Mouse (Mus musculus) colon, adult 2 months (tissue): ENCODE data around the gene Olfr169. TPM values are rescaled to one million over a fixed set of nuclear protein-coding genes. Genes with fewer than 3 reads are reported as not detected.

ENCODE experiments used
- polyA plus RNA-seq: library from polyadenylated mRNA; depleted of rRNA; stranded (reverse); fragments of >200 nt; gene quantifications from 2 replicates; pipeline ENCODE4 v1.2.3, GENCODE M21; 2012; rRNA removed

The Olfr169 gene
- polyA plus RNA-seq, result not detected in 2 replicates

DNA sequence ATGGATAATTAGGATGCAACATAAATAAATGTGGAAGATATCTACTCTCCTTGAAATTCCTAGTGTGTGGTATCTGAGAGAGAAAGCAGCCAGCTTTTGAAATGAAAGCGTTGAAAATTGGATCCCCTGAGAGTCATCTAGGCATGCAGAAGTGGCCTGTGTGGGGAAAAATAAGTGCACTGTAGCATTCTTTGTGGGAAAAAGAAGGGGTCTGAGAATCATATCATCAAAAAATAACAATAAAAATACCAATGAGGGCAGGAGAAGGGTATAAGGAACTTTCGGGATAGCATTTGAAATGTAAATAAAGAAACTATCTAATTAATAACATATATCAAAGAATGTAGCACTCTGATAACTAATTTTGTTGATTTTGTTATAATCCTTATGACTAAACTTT, at the start of gene Olfr169:
TSS of gene Olfr169 (minus strand) at position 101 of the 400 bp plus-strand sequence.

DNA sequence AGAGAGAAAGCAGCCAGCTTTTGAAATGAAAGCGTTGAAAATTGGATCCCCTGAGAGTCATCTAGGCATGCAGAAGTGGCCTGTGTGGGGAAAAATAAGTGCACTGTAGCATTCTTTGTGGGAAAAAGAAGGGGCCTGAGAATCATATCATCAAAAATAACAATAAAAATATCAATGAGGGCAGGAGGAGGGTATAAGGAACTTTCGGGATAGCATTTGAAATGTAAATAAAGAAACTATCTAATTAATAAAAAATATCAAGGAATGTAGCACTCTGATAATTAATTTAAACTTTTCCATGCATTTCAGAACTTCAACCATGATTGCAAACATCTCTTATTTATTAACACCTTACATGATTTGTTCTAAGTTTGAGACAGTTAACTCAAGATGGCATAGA, 40.2 kb upstream of the Olfr169 start, which contains the start of gene Olfr170:
TSS of gene Olfr170 (minus strand) at position 101 of the 400 bp plus-strand sequence.

DNA sequence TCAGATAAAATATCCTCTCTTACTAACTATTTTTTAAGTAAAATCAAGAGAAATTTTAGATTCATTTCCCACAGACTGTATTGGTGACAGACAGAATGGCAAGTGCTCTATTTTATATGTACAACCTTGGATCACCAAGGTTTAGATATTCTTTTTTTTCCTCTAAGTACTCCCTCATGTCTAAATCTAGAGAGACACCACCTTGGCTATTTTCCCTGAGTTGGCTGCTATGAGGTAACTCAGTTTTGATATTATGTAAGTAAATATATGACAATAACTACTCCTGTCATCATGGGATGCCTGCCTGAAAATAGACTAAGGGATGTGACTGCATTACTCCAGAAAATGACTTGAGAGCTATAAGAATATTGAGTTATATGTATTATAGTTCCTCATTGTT, 36.2 kb downstream of the Olfr169 start, which contains the start of gene Olfr168:
TSS of gene Olfr168 (minus strand) at position 101 of the 400 bp plus-strand sequence.

DNA sequence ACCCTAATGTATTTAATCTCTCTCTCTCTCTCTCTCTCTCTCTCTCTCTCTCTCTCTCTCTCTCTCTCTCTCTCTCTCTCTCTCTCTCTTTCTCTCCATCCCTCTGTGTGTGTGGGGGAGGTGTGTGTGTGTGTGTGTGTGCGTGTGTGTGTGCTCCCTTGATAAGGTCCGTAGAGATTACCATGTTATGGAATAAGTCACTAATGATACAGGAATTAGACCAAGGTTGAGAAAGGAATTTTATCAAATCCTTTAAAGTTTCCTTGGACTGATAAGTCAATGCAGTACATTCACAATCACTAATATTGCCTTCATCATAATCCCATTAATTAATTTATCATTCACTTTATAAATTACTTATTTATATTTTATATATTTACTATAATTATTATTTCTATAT, 49.4 kb downstream of the Olfr169 start, which contains the start of gene Olfr167:
TSS of gene Olfr167 (minus strand) at position 101 of the 400 bp plus-strand sequence.

Other genes with a start within 250 kb of the Olfr169 start
- gene Olfr165, start 148.7 kb downstream of the Olfr169 start, polyA plus RNA-seq, result 2.3 and 2.4 TPM in 2 replicates
- gene Olfr166, start 88.1 kb downstream of the Olfr169 start, polyA plus RNA-seq, result not detected in 2 replicates
- not detected in 2 replicates for gene Olfr167, start 49.5 kb downstream of the Olfr169 start, polyA plus RNA-seq
- gene Olfr168, start 36.3 kb downstream of the Olfr169 start, polyA plus RNA-seq, result not detected in 2 replicates
- gene Olfr170, start 40.1 kb upstream of the Olfr169 start, polyA plus RNA-seq, result not detected in 2 replicates
- gene Olfr171, start 58.1 kb upstream of the Olfr169 start, polyA plus RNA-seq, result not detected in 2 replicates
- not detected in 2 replicates for gene Lamp3, start 134.6 kb upstream of the Olfr169 start, polyA plus RNA-seq
- gene B3gnt5, start 188.4 kb upstream of the Olfr169 start, polyA plus RNA-seq, result 4.2 and 6.2 TPM in 2 replicates